Mouse (Mus musculus): ENCODE measurements at regions not wholly inside any gene's neighbourhood (a gene's known extent, or its start where the extent isn't known, plus 50 kb on each side); places are given as distances from the start of the nearest gene placed in this dataset.
A peak's percentile ranks its signal among the peaks of the same experiment; 100 is the strongest.
"Not testable (repeated sequence)": the region's sequence is repeated elsewhere in the genome, so short reads cannot be mapped to it uniquely, and the experiment has no call there.

DNA sequence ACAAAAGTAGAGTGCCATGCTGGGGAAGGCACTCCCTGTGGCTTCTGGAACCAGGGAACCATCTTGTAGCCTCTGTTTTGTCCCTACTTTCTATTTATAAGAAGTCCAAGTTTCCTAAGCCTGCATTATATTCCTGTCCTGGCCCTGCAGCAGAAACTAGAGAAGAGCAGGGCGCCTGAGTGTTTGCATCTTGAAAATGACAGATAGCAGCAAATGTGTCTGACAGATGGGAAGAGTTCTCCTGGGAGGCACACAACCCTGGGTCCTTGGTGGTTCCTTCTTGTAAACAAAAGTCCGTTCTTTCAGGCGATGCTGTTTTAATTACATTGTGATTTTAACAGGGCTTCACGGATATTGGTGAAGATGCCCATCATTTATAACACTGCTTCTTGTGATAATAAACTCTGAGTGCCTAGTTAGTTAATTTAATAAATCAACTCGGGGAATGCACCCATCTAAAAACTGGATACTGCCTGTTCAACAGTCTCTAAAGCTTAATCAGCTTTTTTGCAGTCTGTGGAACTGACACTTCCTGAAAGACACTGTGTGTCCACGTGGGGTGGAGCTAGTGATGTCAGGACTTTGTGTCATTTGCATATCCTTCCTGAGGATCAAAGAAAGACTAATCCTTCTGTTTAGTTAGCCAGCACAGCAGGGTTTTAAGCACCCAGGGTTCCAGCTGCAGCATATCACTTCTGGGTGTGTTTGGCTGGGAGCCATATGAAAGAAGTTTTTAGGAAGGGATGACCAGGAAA is 188.3 kb upstream of the Ccdc54 start:
- DNase-seq (ENCODE audit: low spot score in 2 of 2): no peak

DNA sequence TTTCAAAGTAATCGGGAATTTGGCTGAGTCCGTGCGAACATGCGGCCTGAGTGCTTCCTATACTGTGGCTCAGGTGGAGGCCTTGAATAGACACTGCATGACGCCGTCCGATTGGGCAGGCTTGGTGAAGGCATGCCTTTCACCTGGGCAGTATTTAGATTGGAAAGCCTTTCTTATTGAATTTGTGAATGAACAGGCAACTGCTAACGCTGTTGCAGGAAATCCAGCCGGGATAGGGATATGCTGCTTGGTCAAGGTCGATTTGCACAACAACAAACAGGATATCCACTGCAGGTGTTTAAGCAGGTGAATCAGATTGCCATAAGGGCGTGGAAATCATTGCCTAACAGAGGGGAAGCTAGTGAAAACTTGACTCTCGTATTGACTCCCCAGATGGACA is 183.7 kb upstream of the Ccdc54 start:
- DNase-seq (ENCODE audit: low spot score in 2 of 2): not testable (repeated sequence)

DNA sequence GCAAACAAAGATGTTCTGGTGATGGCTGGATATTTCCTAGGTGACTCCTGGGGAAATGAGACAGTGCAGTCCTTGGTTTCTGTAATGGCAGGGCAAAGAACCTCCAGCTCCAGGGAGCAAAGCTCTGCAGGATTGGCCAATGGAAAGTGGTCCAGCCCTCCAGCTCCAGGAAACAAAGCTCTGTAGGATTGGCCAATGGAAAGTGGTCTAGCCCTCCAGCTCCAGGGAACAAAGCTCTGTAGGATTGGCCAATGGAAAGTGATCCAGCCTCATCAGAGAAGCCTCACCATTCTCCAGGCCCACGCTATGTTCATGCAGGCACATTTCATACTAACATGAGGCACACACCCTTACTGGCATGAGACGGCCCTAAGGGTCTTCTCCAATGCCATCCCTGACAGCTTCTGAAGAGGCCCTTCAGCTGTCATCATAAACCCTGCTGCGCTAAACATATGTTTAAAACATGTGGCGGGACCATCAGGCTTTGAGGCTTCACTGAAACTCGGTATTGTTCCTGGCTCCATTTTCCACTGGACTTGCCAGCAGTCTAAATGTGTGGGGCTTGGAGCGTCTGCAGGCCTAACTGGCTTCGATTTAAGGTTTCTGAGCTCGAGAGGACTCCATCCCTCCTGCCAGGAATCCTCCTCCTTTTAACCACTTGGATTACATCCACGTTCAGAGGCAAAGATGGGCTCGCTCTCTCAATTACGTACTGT is 175.3 kb upstream of the Ccdc54 start:
- DNase-seq (ENCODE audit: low spot score in 2 of 2): no peak

DNA sequence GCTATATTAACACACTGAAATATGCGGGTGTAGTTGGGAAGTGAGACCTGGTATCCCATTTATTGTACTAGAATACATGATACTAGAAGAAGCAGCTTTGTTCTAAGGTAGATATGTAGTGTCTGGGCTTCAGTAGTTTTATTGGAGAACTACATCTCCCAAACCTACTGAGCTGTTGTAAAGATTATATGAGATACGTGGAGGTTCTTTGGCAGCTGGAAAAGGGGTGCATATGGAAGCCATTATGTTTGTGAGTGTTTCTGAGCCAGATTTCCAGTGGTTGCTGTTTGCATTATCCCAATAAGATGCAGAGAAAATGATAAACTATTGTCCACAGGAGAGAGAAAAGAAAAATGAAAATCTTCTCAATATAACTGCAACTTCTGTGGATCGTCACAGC is 171.1 kb upstream of the Ccdc54 start:
- DNase-seq (ENCODE audit: low spot score in 2 of 2): no peak

DNA sequence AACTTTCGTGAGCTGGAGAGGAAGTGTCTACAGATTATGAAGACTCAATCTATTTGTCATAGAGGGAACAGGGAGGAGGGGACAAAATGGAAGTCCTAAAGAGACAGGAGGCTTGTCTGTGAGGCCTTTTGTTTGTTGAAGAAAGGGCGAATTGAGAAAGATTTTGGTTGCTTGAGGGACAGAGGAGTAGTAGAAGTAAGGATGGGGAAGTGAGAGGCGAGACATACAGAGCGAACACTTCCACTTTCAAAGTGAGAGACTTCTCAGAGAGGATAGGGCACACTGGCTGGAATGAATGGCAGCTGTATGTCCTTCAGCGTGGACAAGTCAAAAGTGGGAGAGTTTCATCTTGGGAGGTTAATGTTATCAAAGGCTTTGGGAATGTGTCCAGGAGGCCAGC is 169.0 kb upstream of the Ccdc54 start:
- no peak for DNase-seq (ENCODE audit: low spot score in 2 of 2)

DNA sequence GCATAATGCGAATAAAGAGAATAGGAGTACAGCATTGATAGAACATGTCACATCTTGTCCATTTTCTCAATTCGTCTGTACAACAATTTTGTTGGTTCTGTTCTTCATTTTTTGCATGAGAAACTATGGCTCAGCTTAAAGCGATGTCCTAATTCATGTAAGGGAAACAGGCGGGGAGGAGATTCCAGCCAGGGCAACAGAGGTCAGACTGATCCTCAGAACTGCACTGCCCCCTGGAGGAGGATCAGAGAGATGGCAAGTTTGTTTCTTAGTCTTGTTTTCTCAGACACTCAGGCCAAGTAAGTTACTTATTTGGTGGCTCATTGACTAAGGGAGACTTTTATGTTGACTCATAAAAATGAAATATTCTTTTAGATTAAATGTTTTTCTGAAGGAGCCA is 165.7 kb upstream of the Ccdc54 start:
- no peak for DNase-seq (ENCODE audit: low spot score in 2 of 2)

DNA sequence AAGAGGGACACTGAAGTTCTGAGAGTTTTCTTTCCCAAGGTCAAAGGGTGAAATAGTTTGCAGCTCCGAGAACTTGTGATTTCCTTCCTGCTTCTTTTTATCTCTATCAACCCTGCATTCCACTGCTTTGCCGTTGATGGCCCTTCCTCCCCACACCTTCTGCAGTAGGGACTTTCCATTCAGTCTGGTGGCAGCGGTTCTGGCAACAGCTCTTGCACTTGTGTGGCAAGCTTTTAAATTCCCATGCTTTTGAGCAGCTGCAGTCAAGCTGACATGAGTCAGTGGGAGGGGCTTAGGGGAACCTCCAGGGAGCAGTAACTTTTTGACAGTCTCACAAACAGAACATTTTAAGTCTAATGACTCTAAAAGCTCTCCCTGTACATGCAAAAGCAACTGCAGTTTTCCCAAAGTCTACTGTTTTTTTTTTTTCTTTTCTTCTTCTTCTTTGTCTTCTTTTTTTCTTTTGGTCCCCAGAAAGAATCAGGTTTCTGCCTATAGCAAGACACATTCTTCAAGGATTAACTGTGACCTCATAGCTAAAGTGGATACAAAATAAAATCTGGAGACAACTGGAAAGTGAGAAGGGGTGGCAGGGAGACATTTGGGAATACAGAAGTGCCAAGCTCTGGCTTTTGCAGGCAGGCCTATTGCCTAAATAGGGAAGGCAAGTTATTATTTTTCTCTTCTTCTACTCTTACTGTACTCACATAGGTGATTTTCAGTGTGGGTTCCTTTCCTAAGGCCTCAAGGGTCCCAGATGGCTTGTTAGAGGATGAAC is 162.8 kb upstream of the Ccdc54 start:
- DNase-seq (ENCODE audit: low spot score in 2 of 2): no peak

DNA sequence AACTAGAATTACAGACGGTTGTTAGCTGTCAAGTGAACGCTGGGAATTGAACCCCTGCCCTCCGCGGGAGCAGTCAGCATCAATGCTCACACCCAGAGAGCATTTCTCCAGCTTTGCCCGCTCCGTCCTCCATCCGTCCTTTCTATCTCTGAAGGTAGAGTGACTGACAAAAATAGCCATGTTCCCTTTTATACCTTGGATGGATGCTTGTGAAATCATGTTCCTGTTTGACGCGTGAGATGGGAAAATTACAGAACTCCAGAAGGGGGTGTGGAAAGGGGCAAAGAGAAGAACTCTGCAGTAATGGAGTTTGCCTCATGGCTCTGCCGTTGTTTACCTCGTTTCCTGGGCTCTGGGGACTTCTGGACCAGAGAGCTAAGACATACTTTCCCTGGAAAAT is 162.1 kb upstream of the Ccdc54 start:
- no peak for DNase-seq (ENCODE audit: low spot score in 2 of 2)

DNA sequence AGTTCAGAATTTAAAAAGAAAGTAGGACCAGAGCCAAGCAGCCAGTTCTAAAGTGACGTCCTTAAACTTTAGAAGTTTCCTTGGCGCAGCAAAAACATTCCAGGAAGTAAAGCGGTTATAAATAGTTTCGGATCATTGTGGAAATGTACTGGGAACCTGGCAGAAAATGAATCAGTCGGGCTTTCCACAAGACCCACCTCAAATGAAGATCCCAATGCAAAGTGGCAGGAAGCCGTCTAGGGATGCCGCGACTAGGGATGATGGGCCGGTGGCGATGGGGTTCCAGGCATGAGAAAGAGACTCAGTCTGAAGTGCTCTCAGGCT is 161.3 kb upstream of the Ccdc54 start:
- no peak for DNase-seq (ENCODE audit: low spot score in 2 of 2)

DNA sequence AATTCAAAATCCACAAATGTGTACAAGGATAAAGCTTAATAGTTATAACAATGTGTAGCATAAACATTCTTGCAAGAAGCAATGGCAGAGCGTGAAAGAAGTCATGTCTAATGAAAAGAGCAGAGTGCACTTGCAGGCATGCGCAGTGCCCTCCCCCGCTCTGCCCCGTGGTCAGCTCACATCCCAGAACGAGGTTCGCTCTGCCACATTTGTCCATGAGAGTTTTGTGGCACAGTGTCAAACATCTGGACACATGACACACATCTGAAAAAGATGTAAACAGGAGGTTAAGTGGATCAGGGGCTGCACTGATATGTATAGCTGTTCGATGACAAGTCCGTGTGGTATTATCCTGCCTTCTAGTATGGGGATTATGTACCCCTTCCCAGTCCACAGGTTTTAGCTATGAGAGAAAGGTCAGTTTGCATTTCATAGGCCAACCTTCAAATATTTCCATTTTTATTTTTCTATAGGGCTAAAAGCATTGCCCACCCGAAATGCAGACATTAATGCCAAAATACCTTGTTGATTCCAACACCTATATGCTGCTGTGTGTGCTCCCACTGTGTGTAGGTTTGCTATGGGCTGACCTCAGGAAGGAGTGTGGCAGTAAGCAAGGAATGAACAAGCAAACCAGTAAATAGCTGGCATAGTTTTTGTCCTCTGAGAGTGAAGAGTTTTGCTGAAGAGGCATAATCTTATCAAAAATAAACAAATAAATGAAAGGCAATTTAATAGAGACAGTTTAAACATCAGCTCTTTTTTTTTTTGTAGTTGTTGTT is 160.7 kb upstream of the Ccdc54 start:
- no peak for DNase-seq (ENCODE audit: low spot score in 2 of 2)

DNA sequence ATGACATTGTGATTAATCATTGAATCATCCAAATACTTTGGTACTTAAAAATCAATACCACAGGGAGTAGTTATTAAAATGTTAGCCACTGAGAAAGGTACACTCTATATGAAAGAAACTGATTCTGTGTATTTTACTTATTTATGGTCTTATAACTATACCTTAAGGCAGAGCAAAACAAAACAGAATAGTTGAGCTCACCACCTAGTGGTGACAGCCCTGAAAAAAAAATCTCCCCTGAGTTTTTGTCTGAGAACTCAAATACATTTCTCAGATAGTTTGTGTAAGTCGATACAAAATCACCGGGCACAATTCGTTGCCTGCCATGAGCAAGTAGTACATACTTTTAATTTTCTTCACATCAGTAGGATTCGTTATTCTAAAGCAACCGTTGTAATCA is 156.7 kb upstream of the Ccdc54 start:
- DNase-seq (ENCODE audit: low spot score in 2 of 2): no peak

DNA sequence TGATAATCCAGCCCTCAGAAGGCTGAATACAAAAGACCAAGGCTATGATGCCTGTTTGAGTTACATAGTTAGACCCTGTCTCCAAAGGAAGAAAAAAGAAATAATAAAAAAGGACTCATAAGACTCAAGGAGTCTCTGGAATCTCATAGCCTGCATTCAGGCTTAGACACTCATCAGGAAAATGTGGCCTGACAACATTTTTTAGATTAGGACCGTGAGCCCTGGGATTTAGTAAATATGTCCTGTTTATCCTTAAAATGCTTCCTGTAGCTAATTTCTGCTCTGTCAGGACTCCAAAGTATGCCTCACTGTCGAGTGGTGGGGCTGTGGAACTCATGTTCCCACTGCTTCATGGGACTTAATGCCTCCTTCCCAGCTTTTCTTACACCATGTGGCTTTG is 154.8 kb upstream of the Ccdc54 start:
- DNase-seq (ENCODE audit: low spot score in 2 of 2): no peak

DNA sequence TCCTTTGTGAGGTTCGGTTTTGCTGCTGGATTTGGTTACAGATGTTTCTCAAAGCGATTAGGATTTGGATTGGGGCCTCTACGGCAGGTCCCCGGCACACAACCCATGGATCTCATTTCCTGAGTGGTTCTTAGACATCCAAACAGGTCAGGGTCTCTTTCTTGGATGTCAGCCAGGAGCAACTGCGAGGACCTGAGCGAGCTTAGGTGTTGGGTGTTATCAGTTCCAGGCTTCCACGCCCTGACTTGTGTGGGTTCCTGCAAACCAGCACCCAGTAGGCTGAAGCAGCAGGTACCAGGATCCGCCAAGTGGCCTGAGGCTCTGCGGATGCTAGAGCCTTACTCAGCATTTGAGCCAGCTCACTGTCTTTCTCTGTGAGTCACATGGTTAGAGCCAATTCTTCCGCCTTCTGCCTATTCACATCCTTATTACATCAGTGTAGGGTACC is 146.5 kb upstream of the Ccdc54 start:
- DNase-seq (ENCODE audit: low spot score in 2 of 2): no peak

DNA sequence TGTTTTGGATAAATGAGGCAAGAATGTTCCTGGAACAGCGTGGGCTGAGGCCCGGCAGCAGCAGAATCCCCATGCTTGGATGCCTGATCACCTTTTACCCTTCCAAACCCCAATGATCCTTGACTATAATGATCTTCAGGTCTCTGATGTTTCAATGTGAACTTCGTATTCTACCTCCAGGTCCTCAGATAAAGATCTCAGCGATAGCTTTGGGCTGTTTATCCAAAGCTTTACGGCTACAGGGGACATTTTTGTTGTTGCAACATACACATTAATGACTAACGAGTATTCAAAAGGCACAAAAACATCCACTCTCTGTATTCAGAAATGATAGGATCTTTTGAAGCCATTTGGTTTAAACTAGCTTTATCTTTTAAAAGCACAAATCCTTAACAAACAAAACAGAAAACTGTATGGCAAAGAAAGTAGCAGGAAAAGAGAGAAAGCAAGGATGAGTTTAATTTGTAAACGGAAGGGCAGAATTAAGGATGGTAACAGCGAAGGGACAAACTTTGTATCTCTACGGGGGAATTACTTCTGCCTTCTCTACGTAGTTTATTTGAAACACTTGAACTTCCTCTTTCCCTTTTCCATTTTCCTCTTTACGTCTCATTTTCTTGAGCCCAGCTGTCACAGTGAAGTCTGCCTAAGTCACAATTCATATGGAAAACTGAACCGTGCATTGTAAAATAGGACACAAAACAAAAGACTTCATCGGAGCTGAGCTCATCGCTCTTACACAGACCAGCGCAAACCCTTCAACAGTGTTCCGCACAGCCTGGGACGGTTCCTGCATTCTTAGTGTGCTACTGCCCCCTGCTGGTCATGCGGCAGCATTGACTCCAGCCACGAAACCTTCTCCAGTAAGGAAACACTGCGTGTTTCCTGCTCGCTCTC is 145.4 kb upstream of the Ccdc54 start:
- DNase-seq (ENCODE audit: low spot score in 2 of 2): peak; percentile 85 to 91

DNA sequence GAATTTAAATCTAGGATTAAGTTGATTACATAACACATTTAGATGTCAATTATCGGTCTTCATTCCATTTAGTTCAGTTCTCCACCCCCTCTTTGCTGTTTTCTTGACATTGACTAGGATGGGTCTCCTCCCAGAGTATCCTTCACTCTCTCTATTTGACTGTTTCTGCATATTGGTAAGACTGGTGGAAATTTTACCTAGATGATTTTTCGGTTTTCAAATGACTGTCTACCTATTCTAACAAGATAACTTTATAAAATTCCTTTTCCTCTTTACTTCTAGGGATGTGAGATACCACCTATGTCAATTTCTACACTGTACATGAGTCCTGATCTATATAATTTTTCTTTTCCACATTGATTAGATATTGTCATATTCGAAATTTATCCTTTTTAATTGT is 142.4 kb upstream of the Ccdc54 start:
- DNase-seq (ENCODE audit: low spot score in 2 of 2): no peak

DNA sequence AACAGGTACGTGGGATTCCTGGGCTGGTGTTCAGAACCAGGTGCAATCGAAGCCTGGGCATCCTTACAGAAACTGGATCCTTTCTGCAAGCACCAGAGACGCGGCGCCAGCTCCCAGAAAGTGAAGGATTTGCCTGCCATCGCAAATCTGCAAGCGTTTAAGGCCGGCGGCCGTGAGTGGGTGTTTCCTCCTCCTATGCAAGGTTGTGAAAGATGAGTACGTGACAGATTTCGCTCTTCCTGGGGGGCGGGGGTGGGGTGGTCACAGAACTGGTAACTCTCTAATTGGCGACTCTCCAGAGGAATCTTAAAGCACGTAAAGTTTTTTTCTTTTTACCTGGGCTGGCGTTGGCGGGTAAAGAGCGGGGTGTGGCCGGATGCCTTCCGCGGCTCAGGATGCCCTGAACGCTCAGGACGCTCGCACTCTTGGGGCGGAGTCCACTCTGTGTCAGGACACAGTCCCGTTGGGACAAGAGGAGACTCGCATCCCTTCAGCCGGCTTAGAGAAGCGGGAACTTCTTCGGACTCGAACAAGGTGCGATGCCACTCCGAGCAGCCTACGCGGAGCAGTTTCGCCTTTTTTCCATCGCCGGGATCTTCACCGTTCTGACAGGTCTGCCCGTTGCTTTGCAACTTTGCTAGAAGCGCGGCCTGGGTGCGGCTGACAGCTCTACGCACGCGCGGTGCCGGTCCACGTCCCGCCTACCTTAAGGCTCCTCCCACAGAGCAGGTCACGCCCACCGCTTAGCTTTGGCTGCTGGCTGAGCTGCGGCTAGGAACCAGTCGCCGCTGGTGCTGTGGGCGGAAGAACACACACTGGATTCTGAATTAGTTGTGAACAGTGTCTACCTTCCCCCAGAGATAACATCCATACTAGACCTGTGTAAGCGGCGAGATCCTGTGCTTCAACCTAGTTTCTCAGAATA is 141.4 kb upstream of the Ccdc54 start:
- peak; percentile 85 to 91 for DNase-seq (ENCODE audit: low spot score in 2 of 2)

DNA sequence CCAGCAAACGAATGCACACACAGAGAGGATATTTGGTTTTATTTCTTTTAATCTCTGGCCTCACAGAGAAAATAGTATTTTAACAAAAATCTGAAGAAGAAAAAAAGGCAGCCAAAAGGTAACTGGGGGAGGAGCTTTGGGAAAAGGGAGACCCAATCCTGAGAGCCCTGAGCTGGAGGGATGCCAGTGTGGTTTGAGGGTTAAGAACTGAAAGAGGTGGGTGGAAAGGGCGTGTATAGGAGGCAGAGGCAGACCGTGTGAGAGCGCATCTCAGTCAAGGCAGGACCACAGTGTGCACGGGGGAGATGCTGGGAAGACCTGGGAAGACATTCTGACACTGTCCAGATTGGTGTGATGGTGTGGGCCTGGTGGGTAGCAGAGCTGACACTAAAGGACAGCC is 138.4 kb upstream of the Ccdc54 start:
- DNase-seq (ENCODE audit: low spot score in 2 of 2): no peak

DNA sequence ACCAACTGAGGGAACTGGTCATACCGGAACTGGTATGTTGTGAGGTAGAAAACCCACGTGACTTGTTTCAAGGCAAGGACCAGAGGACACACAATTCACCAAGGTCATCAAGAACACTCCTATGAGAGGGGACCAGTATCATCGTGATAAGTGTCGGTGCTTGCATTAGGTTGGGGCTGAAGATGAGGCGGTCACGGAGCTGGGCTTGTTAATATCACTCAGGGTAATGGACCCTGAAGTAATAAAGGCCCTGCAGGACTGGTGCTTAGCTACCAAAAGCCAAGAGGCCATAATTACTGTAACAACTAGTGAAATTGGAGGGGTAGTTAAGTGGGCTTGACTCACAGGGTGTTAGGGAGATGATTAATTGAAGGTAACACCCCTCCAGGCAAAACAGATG is 132.2 kb upstream of the Ccdc54 start:
- no peak for DNase-seq (ENCODE audit: low spot score in 2 of 2)

DNA sequence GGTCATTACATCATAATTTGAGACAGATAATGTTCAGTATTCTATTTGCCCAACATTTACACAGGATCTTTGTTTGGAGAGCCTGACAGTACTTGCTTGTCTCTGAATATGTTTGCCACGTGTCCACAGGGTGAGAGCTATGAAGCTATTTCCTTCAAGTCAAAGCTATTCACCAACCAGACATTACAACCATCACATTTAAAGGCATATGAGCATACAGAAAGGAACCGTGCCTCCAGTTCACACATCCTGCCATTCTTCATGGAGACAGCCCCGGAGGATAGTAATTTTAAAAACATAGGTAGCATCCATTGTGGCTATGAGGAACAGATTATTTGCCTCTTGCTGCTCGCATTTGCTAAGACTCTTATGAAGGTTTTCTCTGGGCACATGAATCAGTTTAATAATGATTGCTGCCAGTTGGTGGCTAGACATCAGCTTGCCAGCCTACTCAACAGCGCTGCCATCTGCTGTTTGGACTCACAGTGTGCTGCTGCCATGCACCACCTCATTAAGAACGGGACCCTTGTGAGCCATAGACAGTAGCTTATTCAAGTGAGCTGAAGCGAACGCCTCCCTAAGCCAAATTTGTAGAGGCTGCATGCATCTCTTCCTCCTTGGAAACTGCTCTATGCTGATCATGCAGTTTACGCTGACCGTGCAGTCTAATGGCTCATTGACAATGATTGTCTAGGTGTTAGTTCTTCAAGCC is 126.5 kb upstream of the Ccdc54 start:
- no peak for DNase-seq (ENCODE audit: low spot score in 2 of 2)

Measured in urinary bladder, postnatal 4 days (tissue).